Mouse (Mus musculus): Measurements from ENCODE around the gene Mnx1.

Gene Mnx1

DNA sequence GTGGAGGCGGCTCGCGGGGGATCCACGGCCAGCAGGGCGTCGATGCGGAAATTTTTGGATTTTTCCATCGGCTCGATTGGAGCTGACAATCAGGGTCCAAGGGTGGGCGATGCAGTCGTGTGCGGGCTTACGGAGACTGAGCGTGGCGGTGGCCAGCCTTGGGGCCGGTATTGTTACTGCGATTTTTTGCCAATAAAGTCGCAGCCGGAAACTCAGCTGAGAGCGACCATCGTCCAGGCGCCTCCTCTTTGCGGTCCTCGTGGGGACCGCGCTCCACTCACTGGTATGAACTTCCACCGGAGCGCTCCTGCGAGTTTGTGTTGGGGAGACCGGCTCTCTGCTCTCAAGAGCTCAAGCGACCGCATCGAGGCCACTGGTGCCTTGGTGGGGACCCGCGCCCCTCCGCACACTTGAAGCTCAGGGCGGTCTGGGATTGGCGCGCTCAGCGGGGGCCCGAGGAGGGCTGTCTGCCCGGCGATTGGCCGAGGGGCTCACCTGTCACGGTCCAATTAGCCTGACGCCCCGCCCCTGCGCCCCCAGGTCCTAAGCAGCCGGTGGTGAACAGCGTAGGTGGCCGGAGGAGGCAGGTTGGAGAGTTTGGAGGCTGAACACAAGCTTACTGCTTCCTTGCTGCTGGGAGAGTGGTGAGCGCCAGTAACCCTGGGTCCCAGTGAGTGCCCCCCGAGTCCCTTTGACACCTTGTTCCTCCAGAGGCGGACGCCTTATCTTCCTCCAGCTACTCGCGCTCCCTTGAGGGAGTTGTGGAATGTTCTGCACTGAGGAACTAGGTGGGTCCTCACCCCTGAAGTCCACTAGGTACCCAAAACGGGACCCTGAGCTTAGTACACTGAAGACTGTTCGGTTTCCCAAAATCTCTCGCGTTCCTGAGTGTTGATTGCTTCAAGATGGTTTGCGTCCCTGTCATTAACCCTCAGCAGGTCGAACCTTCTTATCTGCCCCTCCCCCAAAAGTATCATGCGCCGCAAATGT, at the start of gene Mnx1:
Gene Mnx1, minus strand, starts transcription at position 263 of the 990 bp plus-strand sequence.
- DNase-seq (ENCODE audit: low read depth, low spot score) = no peak

DNA sequence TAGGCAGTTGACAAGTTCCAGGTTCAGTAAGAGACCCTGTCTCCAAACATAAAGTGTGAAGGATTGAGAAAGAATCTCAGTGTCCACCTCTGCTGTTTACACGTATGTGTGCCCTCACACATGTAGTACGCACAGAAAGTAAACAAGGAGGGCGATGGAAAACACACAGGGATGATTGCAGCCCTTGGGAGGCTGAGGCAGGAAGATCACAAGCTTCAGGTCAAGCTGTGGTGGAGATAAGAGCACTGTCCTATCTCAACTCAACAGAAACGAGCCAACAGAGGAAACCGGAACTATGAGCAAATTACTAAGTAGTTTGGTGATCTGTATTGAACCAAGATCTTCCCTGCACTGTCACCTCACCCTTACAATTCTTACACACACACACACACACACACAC, 38.2 kb upstream of the Mnx1 start:
- DNase-seq (ENCODE audit: low read depth, low spot score) = no peak

DNA sequence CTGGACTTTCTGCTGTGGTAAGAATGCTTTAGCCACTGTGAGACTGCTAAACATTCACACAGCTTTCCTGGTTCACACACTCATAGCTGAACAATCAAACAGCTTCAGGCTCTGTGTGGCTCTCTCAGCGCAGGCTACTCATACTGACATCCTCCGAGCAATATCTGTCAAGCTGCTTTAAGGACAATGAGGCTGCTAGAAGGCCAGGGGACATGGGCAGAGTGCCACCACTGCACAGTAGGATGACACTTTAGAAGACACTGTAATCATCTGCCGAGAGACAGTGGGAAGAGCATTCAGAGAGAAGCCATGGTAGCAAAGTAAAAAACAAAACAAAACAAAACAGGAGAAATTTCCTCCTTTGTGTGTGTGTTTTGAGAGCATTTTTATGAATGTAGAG, 37.6 kb upstream of the Mnx1 start:
- DNase-seq (ENCODE audit: low read depth, low spot score) = no peak

DNA sequence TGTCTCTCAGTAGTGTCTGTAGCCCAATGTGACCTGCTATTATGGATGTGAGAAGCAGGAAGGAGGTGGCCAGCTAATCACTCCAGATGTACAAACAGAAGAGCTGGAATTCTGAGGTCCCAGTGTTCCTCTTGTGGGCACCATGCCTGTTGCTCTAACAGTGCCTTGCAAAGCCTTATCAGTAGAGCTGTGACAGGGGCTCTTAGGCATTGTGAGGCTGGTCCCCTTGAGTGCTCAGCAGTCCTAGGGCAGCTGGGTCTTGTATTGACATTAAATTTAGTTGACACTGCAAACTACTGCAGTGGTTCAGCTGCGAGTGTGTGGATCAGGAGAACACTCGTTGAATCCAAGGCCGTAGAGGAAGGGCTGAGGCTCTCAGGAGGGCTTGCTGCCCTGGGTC, 28.7 kb upstream of the Mnx1 start:
- no peak for DNase-seq (ENCODE audit: low read depth, low spot score)

DNA sequence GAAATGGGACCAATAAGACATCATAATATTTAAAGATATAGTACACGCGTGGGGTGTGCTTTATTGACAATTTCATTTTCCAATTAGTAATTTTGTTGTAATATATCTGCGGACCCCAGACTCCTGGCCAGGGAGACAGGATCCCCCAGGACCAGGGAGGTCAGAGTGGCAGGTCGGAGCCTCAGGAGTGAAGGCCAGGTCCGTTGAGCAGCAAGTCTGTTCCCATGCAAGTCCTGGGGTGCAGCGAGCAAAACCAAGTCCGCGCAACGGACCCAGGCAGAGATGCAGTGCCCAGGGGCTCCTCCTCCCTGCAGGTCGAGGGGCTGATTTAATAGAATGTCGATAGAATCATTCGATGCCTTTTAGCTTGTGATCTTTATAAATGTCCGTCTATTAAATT, 9.1 kb upstream of the Mnx1 start:
- no peak for DNase-seq (ENCODE audit: low read depth, low spot score)

DNA sequence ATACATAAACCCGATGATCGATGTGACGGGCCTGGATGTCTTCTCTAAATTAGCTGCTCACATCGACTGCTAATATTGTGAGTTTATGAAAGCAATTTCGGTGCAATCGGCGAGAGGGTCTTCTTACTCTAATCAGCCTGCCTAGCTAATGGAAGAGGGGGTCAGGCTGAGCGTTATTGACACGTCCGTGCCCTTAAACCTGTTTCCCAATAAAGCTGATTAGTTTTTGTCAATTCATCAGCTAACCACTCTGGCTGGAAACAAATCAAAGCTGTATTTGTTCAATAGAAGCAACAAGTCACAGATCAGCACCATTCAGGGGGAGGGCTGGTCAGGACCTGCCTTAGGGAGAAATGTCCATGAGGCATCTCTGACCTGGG, 7.7 kb upstream of the Mnx1 start:
- no peak for DNase-seq (ENCODE audit: low read depth, low spot score)

DNA sequence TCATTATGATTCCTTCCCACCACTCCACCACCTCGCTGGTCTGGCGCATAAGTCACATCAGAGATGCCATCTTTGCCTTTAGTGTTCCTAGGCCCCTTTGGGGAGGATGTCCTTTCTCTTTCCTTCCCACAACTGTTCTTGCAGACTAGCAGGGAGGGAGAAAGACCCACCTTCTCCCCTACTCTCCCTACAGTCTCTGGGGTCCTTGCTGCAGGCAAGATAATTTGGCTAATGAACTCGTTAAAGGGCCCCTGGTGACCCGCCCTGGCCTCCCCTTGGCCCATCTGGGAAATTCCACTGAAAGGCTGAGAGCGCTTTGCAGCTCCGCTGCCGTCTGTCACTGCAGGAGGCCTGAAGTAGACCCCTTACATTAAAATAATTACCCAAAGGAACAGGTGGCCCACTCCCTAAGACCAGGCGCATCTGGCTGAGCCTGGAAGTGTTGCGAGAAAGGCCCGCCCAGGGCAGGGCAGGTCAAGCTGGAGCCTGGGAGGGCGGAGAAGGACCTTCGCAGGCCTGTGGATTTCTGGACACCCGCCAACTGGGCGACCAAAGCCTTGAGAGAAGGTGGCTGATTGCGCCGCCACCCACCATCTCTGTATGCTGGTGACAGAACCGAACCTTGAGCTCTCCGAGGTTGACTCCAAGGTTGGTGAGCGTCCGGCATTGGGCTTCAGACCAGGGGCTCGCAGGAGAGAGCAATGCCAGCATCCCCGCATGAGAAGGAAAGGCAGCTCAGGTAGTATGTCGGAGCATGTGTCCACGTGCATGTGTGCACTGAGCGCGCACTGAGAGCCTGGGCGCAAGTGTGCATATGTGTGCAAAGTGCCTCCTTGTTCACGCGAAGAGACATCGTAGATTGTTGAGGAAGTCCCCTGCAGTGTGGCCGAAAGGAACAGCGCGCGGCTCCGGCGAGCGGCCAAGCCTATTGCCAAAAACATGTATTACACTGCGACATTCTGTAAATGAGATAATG, 7.0 kb upstream of the Mnx1 start:
- no peak for DNase-seq (ENCODE audit: low read depth, low spot score)

DNA sequence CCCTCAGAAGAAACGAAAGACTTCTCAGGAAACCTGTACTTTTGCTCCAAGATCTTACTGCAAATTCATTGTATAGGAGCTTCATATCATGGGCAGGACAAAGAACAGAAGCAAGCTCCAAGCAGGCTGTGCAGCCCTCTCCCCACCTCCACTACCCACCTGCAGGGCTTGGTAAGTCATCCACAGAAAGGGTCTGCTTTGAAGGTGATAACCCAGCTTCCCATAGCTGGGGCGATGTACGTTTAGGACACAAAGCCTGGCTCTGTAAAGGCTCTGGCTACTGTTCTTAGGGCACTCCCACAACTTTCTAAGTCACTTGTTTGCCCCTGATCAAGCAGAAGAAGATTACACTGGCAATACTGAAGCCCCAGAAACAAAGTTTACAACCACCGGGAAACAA, 5.5 kb upstream of the Mnx1 start:
- no peak for DNase-seq (ENCODE audit: low read depth, low spot score)

DNA sequence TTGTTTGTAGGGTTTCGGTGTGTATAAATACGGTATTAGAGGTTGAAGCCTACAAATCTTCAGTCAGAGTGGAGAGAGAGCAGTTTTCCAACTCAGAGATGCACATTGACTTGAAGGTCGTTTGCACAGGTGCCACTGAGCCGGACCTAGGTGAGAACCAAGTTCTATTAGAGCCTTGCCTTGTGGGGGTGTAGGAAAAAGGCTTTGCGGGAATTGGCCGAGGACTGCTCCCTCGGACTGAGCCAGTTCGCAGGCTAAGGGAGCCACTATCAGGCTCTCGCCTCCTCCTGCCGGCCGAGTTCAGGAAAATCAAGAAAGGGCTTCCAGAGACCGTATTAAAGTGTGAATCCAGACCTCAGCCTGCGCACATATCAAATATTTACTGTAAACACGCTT, 926 bp upstream of the Mnx1 start:
- no peak for DNase-seq (ENCODE audit: low read depth, low spot score)

DNA sequence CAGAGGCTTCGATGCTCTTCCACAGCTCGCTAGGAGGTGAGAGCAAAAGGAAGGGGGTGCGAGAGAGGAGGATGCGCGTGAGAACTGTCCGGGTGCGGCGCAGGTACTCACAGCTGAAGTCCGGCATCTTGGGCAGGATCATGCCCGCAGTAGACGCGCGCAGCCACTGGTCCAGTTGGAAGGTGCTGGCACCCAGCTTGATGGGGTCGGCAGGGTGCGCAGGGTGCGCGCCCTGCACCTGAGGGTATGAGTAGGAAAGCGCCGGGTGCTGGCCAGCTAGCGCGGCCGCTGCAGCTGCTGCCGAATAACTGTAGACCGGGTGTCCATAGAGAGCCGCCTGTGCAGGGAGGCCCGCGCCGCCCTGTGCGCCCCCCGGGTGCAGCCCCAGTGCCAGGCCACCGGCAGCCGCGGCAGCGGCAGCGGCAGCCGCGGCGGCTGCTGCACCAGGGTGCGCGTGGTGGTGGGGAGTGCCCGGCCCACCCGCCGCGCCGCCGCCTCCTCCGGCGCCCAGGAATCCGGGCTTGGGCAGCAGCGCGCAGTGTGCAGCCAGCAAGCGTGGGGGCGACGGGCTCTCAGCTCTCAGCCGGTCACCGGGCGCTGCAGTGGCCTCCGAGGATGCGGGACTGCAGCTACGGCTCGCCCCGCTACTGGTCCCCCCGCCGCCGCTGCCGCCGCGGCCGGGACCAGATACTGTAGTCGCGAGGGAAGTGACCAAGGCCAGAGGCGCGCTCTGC, 629 bp downstream of the Mnx1 start:
- no peak for DNase-seq (ENCODE audit: low read depth, low spot score)

DNA sequence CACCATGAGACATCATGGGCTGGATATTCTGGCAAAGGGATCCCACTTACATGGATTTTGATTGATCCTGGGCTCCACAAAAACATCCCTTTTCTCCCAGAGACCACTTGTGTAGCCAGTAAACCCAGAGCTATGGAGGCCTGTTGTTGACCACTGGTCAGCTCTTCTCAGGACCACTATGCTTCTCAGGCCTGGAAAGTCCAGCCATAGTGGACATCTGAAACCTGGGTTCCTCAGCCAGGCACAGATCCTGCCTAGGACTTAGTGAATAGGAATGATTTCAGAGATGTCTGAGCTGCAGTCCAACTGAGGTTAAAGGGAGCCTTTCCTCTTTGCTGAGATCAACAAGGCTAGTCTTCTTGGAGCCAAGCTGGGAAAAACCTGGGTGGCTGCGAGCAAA, 2.2 kb downstream of the Mnx1 start:
- no peak for DNase-seq (ENCODE audit: low read depth, low spot score)

DNA sequence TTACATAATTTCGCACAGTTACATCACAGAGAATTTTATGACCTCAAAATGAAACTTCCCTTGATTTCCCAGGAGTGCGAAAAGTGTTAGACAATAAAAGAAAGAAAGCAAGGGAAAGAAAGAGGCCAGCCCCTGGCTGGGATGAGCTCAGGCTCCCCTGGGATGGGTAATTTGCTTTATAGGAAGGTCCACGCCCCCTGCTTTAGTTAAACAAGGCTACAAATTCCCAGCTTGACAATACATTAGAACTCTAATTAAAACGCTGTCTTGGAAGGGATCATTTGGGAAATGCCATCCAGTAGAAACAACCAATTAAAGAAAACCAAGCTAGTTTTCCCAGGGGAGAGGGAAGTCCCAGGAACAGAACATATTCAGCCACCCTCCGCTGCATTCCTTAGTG, 2.7 kb downstream of the Mnx1 start:
- no peak for DNase-seq (ENCODE audit: low read depth, low spot score)

DNA sequence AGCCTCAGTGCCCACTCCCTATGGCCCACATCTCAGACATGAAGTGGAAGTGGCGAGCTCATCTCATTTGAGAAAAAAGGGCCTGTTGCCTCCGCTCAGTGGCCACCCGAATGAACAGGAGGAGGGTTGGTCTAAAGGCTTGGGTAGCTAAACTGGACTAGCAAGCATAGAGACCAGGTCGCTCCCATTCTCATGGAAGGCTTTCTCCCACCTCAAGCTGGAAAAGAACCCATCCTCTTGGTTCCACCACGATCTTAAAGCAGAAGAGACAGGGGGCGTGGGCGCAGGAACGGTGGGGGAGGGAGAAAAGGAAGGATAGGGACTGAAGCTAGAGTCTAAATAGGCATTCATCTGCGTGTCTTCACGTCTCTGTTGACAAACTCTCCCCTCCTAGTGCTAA, 3.2 kb downstream of the Mnx1 start:
- DNase-seq (ENCODE audit: low read depth, low spot score) = no peak

DNA sequence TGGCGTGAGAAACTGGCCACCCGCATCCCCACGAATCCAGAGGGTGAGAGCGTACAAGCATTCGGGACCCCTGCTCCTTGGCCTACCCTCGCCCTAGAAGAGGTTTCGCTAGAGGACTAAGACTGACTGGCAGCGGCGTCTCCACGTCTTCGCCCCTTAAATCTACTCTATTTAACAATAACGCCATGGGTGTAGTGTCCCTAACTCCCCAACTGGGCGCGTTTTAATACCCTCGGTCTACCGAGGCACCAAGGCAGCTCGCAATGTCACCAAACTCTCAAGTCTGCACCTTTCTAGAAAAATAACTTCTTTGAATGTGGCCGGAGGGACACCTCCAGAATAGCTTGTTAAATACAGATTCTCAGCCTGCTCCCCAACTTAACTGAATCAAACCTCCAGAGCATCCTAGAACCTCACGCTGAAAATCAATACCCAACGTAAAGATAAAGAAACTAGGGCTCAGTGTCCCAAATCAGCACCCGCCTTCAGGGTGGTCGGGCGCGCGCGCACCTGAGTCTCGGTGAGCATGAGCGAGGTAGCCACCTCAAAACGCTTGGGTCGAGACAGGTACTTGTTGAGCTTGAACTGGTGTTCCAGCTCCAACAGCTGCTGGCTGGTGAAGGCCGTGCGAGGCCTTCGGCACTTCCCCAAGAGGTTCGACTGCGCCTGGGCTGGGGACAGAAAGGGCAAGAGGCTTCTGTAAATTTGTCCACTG, 3.9 kb downstream of the Mnx1 start:
- no peak for DNase-seq (ENCODE audit: low read depth, low spot score)

DNA sequence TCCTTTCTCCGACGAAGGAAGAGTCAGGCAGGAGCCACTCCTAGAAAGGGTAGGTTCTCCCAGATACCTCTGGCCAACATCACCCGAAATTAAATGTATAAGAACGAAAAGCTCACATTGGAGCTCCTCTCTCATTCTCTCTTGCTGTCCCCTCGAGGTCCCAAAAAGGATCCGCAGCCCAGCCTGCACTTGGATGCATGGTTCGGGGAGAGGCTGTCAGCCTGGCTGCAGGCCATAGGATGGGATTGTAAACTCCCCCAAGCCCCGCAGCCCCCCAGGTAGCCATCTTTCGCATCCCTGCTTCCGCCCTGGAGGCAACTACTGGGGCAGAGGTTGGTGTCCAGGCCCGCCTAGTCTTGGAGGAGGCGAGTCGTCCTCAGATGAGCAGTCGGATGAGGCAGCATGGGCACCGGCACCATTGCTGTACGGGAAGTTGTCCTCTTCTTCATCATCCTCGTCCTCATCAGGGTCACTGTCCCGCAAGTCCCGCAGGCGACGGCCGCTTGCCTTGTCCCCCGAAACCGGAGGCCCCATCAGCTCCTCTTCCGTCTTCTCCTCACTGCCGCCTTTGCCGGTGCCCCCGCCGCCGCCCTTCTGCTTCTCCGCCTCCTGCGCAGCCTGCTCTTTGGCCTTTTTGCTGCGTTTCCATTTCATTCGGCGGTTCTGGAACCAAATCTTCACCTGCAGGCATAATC, 4.6 kb downstream of the Mnx1 start:
- no peak for DNase-seq (ENCODE audit: low read depth, low spot score)

DNA sequence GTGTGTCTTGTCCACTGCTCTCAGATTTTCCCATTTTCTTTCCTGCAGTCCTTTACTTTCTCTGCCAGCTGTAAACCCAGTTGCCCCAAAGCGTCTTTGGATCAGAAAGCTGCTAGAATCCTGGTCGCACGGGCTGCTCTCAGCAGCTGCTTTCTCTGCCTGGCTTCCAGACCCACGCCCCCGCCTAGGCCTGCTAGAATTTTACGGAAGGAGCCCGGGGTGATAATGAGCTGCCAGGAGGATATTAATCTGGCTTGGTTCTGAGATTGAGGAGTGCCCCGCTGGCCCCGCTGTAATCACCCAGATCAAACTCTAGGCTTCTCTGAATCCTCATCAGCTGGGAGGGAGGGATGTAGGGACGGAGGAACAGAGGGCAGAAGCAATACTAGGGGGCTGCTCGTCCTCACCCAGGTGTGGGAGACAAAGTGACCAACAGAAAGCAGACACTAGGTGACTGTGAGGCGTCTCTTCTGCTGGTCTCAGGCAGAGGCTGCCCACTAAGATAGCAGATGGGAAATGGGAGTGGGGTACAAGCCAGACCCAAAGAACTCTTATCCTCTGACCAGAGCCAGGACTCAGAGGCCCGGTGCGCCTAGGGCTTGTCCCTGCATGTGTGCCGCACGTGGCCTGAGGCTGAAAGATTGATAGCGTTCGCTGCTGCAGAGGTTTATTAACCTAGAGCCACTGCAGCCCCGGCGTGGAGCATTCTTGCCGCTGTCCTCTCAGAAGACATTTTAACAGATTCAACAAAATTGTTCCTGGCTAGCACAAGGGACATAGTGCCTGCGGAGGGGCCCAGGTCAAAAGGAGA, 6.2 kb downstream of the Mnx1 start:
- no peak for DNase-seq (ENCODE audit: low read depth, low spot score)

DNA sequence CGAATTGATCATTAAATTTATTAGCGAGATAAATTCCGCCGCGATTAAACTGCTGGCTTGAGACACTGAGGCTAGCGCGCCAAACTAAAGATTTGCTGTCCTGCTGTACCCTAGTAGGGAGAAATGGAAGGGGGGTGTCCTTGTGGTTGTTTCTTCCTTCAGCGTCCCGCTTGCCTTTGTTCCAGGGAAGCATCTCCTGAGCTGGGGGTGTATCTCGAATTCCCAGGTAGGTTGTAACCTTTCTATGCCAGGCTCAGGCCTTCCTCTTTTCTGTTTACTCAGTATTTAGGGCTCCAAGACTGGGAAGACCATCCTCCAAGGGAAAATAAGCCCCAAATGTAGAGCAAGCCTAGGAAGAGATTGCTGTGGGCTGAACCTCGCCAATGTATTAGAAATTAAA, 6.9 kb downstream of the Mnx1 start:
- no peak for DNase-seq (ENCODE audit: low read depth, low spot score)

DNA sequence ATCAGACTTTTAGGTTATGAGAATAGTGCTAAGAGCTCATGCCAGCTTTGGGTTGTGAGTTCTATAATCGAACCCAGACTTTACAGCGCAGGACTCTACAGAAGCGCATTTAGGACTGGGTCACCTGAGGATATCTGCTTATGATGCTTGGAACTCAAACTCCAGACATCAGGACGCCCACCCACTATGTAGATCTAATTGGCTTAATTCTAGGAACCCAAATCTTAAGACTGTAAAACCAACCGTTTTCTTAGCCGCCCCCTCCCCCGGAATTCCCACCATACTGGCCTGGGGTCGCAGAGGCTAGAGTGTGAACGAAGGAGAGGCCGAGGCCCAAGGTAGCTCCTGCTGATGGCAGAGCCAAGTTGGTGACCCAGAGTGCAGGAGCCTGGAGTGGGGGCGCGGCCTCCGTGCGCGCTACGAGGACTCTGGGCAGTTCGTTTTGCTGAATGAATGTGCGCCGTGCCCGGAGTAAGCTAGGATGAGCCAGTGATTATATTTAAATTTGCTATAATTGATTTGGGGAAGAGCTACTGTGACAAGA, 7.3 kb downstream of the Mnx1 start:
- DNase-seq (ENCODE audit: low read depth, low spot score) = no peak

DNA sequence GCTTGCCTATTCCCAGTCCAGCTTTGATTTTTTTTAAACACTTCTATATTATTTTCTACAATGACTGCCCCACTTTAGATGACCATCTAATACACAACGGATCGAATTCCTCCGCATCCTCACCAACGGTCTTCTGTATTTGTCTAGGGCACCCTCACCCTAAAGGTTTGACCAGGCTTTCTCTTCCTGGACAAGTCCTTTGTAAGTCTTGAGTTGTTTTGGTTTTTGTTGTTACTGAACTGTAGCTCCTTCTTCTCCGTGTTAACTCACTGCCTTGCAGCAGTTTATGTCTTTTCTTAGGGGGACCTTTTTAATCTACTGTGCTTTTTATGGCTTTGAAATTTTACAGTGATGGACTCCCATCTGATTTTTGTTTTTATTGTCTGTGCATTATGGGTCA, 8.0 kb downstream of the Mnx1 start:
- DNase-seq (ENCODE audit: low read depth, low spot score) = no peak
